17 mouse cellular contexts compared by ENCODE assay signal in genomic region chr10:43482021-43482420, GRCm38 (mm10).
"Had no signal": no experiment of that assay in that cellular context is flagged by ENCODE, and none has a peak within 500 bp of the region (broad histone marks: within the 10 kb centered on the region; RNA-seq: fewer than 3 reads in every experiment).

No protein-coding gene starts in this region.

- H3K4me2 ChIP-seq: lung, embryonic 15.5 days; midbrain, embryonic 11.5 days; midbrain, embryonic 13.5 days; midbrain, embryonic 15.5 days; stomach, embryonic 15.5 days had no signal

- ATAC-seq: lung, postnatal 0 days; midbrain, embryonic 13.5 days; midbrain, embryonic 15.5 days had no signal

- H3K36me3 ChIP-seq: lung, embryonic 15.5 days; midbrain, embryonic 15.5 days; neural tube, embryonic 12.5 days; stomach, embryonic 15.5 days had no signal

- H3K9ac ChIP-seq: lung, embryonic 15.5 days; midbrain, embryonic 13.5 days; midbrain, embryonic 15.5 days; neural tube, embryonic 12.5 days; stomach, embryonic 15.5 days had no signal

- H3K9me3 ChIP-seq: lung, embryonic 15.5 days; megakaryocyte, embryonic 14.5 days; midbrain, embryonic 13.5 days; midbrain, embryonic 15.5 days; neural tube, embryonic 12.5 days; stomach, embryonic 15.5 days had no signal

- DNase-seq: lung, adult 2 months; lung, postnatal 14 days; lung, postnatal 36 days; right cerebral cortex, postnatal 14 days; thymus, adult 2 months; thymus, postnatal 25 days; thymus, postnatal 4 days had no signal

- H3K4me3 ChIP-seq: lung, embryonic 15.5 days; megakaryocyte, embryonic 14.5 days; midbrain, embryonic 13.5 days; midbrain, embryonic 15.5 days; neural tube, embryonic 12.5 days; stomach, embryonic 15.5 days had no signal

- H3K27ac ChIP-seq: lung, embryonic 15.5 days; macrophage; midbrain, embryonic 13.5 days; midbrain, embryonic 15.5 days; neural tube, embryonic 12.5 days; stomach, embryonic 15.5 days; stomach, postnatal 0 days had no signal

- H3K27me3 ChIP-seq: lung, embryonic 15.5 days; megakaryocyte, embryonic 14.5 days; midbrain, embryonic 13.5 days; midbrain, embryonic 15.5 days; neural tube, embryonic 12.5 days; stomach, embryonic 15.5 days had no signal
